Mouse (Mus musculus) heart, embryonic 16.5 days (tissue): ENCODE results near the gene Kdm7a. TPM values are rescaled to one million over a fixed set of nuclear protein-coding genes. Genes with fewer than 3 reads are reported as not detected.
A peak's percentile ranks its signal among the peaks of the same experiment; 100 is the strongest.

Experiments
- ATAC-seq: fragments of 200-750 bp; cut with Nextera tagmentation; replicated peaks from 2 replicates; pipeline ENCODE4 v1.8.0; 2017; ENCODE audit warnings: moderate number of reproducible peaks; ENCODE audit not compliant: insufficient read depth, low FRiP score; ENCODE audit errors: extremely low read depth
- H3K27ac ChIP-seq: fragments of 300-500 bp; sonication (generic); 2 replicates; pipeline ENCODE4 v1.5.1; 2014; ENCODE audit warnings: mild to moderate bottlenecking, low read length, control low read depth, moderate library complexity
- H3K27me3 ChIP-seq: fragments of 300-500 bp; sonication (generic); 2 replicates; pipeline ENCODE4 v1.6.1; 2014; ENCODE audit warnings: low read length, mixed read lengths; ENCODE audit not compliant: control insufficient read depth, insufficient read depth
- H3K36me3 ChIP-seq: fragments of 300-500 bp; sonication (generic); 2 replicates; pipeline ENCODE4 v1.6.1; 2014; ENCODE audit not compliant: control insufficient read depth, insufficient read depth
- H3K4me1 ChIP-seq: fragments of 300-500 bp; sonication (generic); 2 replicates; pipeline ENCODE4 v1.6.1; 2014; ENCODE audit warnings: low read length, mixed read lengths; ENCODE audit not compliant: control insufficient read depth, insufficient read depth
- H3K4me2 ChIP-seq: fragments of 300-500 bp; sonication (generic); 2 replicates; pipeline ENCODE4 v1.6.1; 2014; ENCODE audit warnings: low read depth, mild to moderate bottlenecking, control low read depth, low read length
- H3K4me3 ChIP-seq: fragments of 300-500 bp; sonication (generic); 2 replicates; pipeline ENCODE4 v1.5.1; 2014; ENCODE audit warnings: mild to moderate bottlenecking, control low read depth, low read length
- H3K9ac ChIP-seq: fragments of 300-500 bp; sonication (generic); 2 replicates; pipeline ENCODE4 v1.6.1; 2014; ENCODE audit warnings: low read length, control low read depth
- H3K9me3 ChIP-seq: fragments of 300-500 bp; sonication (generic); replicated peaks from 2 replicates; pipeline ENCODE4 v1.6.1; 2016; ENCODE audit warnings: low read length; ENCODE audit not compliant: control insufficient read depth
- WGBS: fragments of 180-500 bp; shearing (Covaris S2); extraction: QIAGEN DNeasy Blood & Tissue Kit; methylation state at CpG from one replicate; pipeline ENCODE4 v1.1.7; 2014; 5-methylcytosine and 5-hydroxymethylcytosine counted together
- polyA plus RNA-seq: library from polyadenylated mRNA; unstranded; fragments of >200 nt; fragmentation: Nextera tagmentation; extraction: Ambion mirVana; gene quantifications from 2 replicates; pipeline ENCODE4 v1.2.1, GENCODE M21; 2015

The Kdm7a gene
- polyA plus RNA-seq, 1 experiment from 2014 or later = 4.3 TPM

DNA sequence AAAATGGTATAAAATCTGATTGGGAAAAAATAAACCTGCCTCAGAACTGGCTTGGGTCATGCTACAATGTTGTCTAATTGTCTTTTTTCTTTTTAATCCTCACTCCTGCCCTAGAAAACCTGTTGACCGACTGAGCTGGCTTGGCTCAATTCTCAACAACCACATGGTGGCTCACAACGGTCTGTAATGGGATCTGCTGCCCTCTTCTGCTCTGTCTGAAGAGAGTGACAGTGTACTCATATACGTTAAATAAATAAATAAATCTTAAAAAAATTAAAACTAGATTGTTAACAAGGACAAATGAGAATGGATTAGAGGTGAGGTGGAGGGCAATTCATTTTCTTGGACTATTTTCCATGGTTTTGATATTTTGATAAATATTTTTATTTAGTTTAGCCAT, 85.9 kb downstream of the Kdm7a start:
- WGBS = 38% methylated on average over 3 of the region's 3 CpGs
- no peak overlapping the region for H3K27ac ChIP-seq
- peaks cover 4% of the 10 kb centered on the region; the same call in 1 of the 2 replicates for H3K9me3 ChIP-seq
- peaks cover 7% of the 10 kb centered on the region for H3K36me3 ChIP-seq
- H3K27me3 ChIP-seq = no peaks in the 10 kb centered on the region
- H3K4me2 ChIP-seq = no peak overlapping the region
- H3K4me1 ChIP-seq = peaks cover 13% of the 10 kb centered on the region
- no peak for ATAC-seq
- no peak overlapping the region for H3K4me3 ChIP-seq
- H3K9ac ChIP-seq = no peak overlapping the region

DNA sequence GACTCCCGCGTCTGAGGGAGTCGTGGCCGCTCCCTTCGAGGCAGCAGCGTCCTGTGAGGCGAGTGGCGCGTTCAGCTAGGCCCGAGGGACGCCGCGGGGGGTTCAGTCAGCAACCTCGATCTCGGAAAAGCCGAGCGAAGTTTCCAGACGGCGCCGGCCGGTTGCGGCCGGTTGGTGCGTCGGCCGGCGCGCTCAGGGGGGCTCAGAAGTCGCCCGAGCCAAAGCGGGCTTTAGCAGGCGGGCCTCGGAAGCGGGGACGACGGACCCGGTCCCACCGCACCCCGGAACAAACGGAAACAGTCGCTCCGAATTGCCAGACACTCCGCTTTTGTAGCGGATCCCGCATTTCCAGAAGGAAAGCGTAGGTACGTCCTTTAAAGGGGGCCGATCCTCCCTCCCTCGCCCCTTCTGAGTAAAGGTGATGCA, 88.1 kb downstream of the Kdm7a start:
- ATAC-seq = peak; percentile 17; the same call in 1 of the 2 replicates

DNA sequence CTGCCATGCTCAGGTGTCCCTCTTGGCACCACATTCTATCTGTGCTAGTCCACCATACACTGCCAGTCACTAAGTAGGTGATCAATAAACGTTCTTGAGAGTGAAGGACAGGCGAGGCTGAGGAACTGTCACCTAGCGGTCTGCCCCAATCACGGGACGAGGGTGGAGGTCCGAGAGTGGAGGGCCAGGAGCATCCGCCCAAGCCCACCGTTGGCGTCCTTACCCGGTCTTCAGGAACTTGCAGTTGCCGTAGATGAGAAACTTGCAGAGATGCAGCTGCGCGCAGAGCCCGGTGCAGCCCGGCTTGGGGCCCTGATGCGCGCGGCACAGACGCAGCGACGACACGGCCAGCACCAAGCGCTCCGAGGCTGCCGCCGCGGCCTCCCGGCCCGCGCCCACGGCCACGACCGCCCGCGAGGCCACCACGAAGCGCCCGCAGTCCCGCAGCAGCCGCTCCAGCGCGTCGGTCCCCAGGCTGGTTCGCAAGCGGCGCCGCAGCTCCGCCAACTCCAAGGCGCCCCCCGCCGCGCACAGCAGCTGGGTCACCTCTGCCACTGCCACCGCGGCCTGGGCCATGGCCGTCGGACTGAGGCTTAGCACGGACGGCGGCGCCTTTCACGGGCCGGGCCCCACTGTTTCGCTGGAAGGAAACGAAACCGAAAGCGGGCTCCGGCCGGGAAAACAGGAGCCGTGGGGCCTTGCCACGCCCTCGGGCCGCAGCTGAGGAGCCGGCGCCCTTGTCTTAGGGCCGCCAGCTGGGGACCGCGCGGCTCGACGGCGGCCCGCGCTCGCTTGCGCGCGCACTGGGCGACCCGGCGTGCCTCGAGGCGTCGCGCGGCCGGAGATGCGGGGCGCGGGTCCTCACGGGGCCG, 88.8 kb downstream of the Kdm7a start, which contains the start of gene Parp12:
TSS of gene Parp12 (minus strand) at position 766 of the 872 bp plus-strand sequence.
- Histone ChIP-seq H3K27ac (peak within 1 kb of the TSS; percentile 69), H3K9me3 (peaks cover 4% of the 10 kb centered on the region; the same call in 1 of the 2 replicates), H3K4me3 (peak within 1 kb of the TSS; percentile 85), H3K36me3 (peaks cover 7% of the 10 kb centered on the region), H3K27me3 (no peaks in the 10 kb centered on the region), H3K4me1 (peaks cover 13% of the 10 kb centered on the region), H3K4me2 (peak within 1 kb of the TSS; percentile 73), H3K9ac (peak within 1 kb of the TSS; percentile 90)
- 2% methylated on average over 101 of the region's 101 CpGs for WGBS
- ATAC-seq = peak; percentile 87

More for the DNA sequence above, 88.1 kb downstream of the Kdm7a start:
- H3K4me3 ChIP-seq = peak overlapping the region; percentile 85
- peaks cover 7% of the 10 kb centered on the region for H3K36me3 ChIP-seq
- peak overlapping the region; percentile 69 for H3K27ac ChIP-seq
- 9% methylated on average over 49 of the region's 49 CpGs for WGBS
- peak overlapping the region; percentile 90 for H3K9ac ChIP-seq
- H3K4me2 ChIP-seq = peak overlapping the region; percentile 73
- H3K4me1 ChIP-seq = peaks cover 13% of the 10 kb centered on the region
- no peaks in the 10 kb centered on the region for H3K27me3 ChIP-seq
- peaks cover 4% of the 10 kb centered on the region; the same call in 1 of the 2 replicates for H3K9me3 ChIP-seq

DNA sequence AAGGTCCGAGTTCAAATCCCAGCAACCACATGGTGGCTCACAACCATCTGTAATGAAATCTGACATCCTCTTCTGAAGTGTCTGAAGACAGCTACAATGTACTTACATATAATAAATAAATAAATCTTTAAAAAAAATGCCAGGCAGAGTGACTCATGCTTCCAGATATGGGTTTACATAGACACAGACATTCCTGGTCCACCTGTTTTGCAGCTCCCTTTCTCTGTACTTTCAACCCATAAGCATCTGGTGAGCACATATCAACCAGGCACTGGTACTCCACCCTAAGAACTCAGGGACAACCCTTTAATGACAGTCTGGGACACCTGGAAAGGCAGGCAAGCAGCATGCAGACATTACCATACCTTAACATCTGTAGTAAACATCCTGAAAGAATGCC, 91.2 kb downstream of the Kdm7a start:
- H3K27ac ChIP-seq = no peak overlapping the region
- peaks cover 13% of the 10 kb centered on the region for H3K4me1 ChIP-seq
- peaks cover 4% of the 10 kb centered on the region; the same call in 1 of the 2 replicates for H3K9me3 ChIP-seq
- no peak overlapping the region for H3K4me3 ChIP-seq
- 74% methylated on average over 1 of the region's 1 CpGs for WGBS
- no peak overlapping the region for H3K4me2 ChIP-seq
- no peaks in the 10 kb centered on the region for H3K27me3 ChIP-seq
- H3K9ac ChIP-seq = no peak overlapping the region
- no peak for ATAC-seq
- peaks cover 11% of the 10 kb centered on the region; the same call in 1 of the 2 replicates for H3K36me3 ChIP-seq

GRCm38 (mm10) chr6:39113141-39113540, 93.4 kb downstream of the Kdm7a start:
- H3K4me2 ChIP-seq = no peak overlapping the region
- no peak overlapping the region for H3K27ac ChIP-seq
- H3K27me3 ChIP-seq = no peaks in the 10 kb centered on the region
- H3K4me3 ChIP-seq = no peak overlapping the region
- WGBS = 69% methylated on average over 3 of the region's 3 CpGs
- H3K9ac ChIP-seq = no peak overlapping the region
- peaks cover 13% of the 10 kb centered on the region for H3K4me1 ChIP-seq
- no peaks in the 10 kb centered on the region for H3K9me3 ChIP-seq
- no peak for ATAC-seq
- H3K36me3 ChIP-seq = peaks cover 11% of the 10 kb centered on the region; the same call in 1 of the 2 replicates

- H3K9me3 ChIP-seq = no peaks in the 10 kb centered on the region
- H3K27me3 ChIP-seq = no peaks in the 10 kb centered on the region
- H3K4me1 ChIP-seq = peaks cover 13% of the 10 kb centered on the region
- H3K36me3 ChIP-seq = peaks cover 11% of the 10 kb centered on the region; the same call in 1 of the 2 replicates
- H3K4me2 ChIP-seq = no peak overlapping the region
- WGBS = 85% methylated on average over 3 of the region's 3 CpGs
- no peak overlapping the region for H3K9ac ChIP-seq
- H3K27ac ChIP-seq = no peak overlapping the region
- H3K4me3 ChIP-seq = no peak overlapping the region
- ATAC-seq = no peak
Measured at GRCm38 (mm10) chr6:39112701-39113100, 93.9 kb downstream of the Kdm7a start.

- Histone ChIP-seq H3K27ac (no peak overlapping the region), H3K4me3 (no peak overlapping the region), H3K4me1 (no peaks in the 10 kb centered on the region), H3K9ac (no peak overlapping the region), H3K36me3 (peaks cover 11% of the 10 kb centered on the region; the same call in 1 of the 2 replicates), H3K27me3 (no peaks in the 10 kb centered on the region), H3K9me3 (no peaks in the 10 kb centered on the region), H3K4me2 (no peak overlapping the region)
- no peak for ATAC-seq
- 63% methylated on average over 2 of the region's 2 CpGs for WGBS
Measured at GRCm38 (mm10) chr6:39106812-39107211, 99.8 kb downstream of the Kdm7a start.

DNA sequence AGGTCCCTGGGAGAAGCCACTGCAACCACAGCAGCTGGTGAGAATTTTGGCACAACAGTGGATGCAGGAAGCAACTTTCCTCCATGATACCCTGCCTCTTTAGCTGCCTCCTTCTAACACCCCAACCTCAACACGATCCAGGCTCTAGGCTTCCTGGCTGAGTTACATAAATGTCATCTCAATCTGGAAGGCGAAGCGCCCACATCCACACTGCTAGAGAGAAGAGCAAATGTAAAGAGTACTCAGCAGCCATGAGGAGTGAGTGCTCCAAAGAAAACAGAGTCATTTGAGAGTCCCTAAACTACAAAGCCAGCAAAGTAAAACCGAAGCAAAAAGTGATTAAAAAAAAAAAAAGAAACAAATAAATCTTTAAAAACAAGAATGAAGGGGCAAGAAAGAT, 102.0 kb downstream of the Kdm7a start:
- Histone ChIP-seq H3K4me2 (no peak overlapping the region), H3K9me3 (no peaks in the 10 kb centered on the region), H3K4me1 (no peaks in the 10 kb centered on the region), H3K27me3 (no peaks in the 10 kb centered on the region), H3K27ac (no peak overlapping the region), H3K9ac (no peak overlapping the region), H3K36me3 (no peaks in the 10 kb centered on the region), H3K4me3 (no peak overlapping the region)
- WGBS = 74% methylated on average over 4 of the region's 4 CpGs
- no peak for ATAC-seq
